Mouse (Mus musculus): ENCODE results near the gene Gp9. TPM values are rescaled to one million over a fixed set of nuclear protein-coding genes. Genes with fewer than 3 reads are reported as not detected.
A peak's percentile ranks its signal among the peaks of the same experiment; 100 is the strongest.

Gp9 gene
- polyA plus RNA-seq, 1 experiment from 2014 or later, result 1.5 TPM

DNA sequence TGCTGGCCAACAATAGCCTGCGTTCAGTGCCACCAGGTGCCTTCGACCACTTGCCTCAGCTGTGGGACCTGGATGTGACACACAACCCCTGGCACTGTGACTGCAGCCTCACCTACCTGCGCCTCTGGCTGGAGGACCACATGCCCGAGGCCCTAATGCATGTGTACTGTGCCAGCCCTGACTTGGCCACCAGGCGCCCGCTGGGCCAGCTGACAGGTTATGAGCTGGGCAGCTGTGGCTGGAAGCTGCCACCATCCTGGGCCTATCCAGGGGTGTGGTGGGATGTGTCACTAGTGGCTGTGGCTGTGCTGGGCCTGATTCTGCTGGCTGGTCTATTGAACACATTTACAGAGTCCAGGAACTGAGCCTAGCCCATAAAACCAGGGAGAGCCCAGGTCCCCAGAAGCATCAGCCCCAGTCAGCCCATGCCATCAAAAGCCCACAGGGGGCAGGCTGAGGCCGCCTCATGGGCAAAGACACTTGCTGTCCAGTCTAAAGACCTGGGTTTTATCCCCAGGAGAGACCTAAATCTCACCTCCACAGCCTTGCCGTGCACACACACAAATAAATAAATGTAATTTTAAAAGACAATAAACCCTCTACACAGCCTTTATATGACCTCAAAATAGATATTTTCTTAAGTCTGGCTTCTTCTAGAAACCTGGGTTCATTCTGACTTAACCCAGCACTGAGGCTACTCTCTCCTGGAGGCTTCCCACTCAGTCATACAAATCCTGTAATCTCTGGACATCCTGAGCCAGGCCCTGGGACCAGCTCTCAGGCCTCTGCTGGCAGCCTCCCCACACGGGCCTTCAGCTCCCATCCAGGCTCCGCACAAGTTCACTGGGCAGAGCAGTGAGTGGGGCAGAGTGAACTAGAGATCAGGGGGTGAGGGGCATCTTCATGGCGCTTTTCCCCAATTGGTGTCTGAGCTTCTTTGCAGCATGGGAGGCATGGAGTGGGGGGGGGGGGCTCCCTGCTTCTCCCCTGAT is 1.6 kb downstream of the Gp9 start:
- Histone ChIP-seq H3K4me2 (ENCODE audit: low read depth, low read length) (no peak overlapping the region), H3K9ac (ENCODE audit: low read depth, low read length) (0 out of 2 replicates have a peak overlapping the region, but pooled peaks have one; percentile 29), H3K9me3 (ENCODE audit: control insufficient read depth, low read length) (no peaks in the 10 kb centered on the region), H3K4me1 (ENCODE audit: control insufficient read depth, insufficient read depth, low read length) (peaks cover 17% of the 10 kb centered on the region), H3K4me3 (ENCODE audit: low read length) (no peak overlapping the region), H3K27ac (ENCODE audit: low read length) (no peak overlapping the region), H3K36me3 (ENCODE audit: control insufficient read depth, insufficient read depth, low read length) (no peaks in the 10 kb centered on the region), H3K27me3 (replicated peaks; ENCODE audit: control insufficient read depth, insufficient read depth, low read length) (no peaks in the 10 kb centered on the region)
- 87% methylated on average over 11 of the region's 11 CpGs for WGBS
- peak; percentile 56 for ATAC-seq

- 84% methylated on average over 10 of the region's 10 CpGs for WGBS
- H3K9me3 ChIP-seq (ENCODE audit: control insufficient read depth, low read length), result no peaks in the 10 kb centered on the region
- no peak overlapping the region for H3K4me2 ChIP-seq (ENCODE audit: low read depth, low read length)
- no peak overlapping the region for H3K27ac ChIP-seq (ENCODE audit: low read length)
- peaks cover 17% of the 10 kb centered on the region for H3K4me1 ChIP-seq (ENCODE audit: control insufficient read depth, insufficient read depth, low read length)
- H3K9ac ChIP-seq (ENCODE audit: low read depth, low read length), result no peak overlapping the region
- H3K27me3 ChIP-seq (replicated peaks; ENCODE audit: control insufficient read depth, insufficient read depth, low read length), result no peaks in the 10 kb centered on the region
- no peak for ATAC-seq
- no peak overlapping the region for H3K4me3 ChIP-seq (ENCODE audit: low read length)
- no peaks in the 10 kb centered on the region for H3K36me3 ChIP-seq (ENCODE audit: control insufficient read depth, insufficient read depth, low read length)
Measured at GRCm38 (mm10) chr6:87780546-87781301, 2.9 kb downstream of the Gp9 start.

- ATAC-seq, result no peak
- no peak overlapping the region for H3K27ac ChIP-seq (ENCODE audit: low read length)
- H3K9me3 ChIP-seq (ENCODE audit: control insufficient read depth, low read length), result no peaks in the 10 kb centered on the region
- H3K9ac ChIP-seq (ENCODE audit: low read depth, low read length), result no peak overlapping the region
- H3K4me1 ChIP-seq (ENCODE audit: control insufficient read depth, insufficient read depth, low read length), result peaks cover 16% of the 10 kb centered on the region
- WGBS, result 81% methylated on average over 8 of the region's 8 CpGs
- no peak overlapping the region for H3K4me2 ChIP-seq (ENCODE audit: low read depth, low read length)
- no peak overlapping the region for H3K4me3 ChIP-seq (ENCODE audit: low read length)
- no peaks in the 10 kb centered on the region for H3K27me3 ChIP-seq (replicated peaks; ENCODE audit: control insufficient read depth, insufficient read depth, low read length)
- no peaks in the 10 kb centered on the region for H3K36me3 ChIP-seq (ENCODE audit: control insufficient read depth, insufficient read depth, low read length)
Measured at GRCm38 (mm10) chr6:87784033-87784432, 6.2 kb downstream of the Gp9 start.

DNA sequence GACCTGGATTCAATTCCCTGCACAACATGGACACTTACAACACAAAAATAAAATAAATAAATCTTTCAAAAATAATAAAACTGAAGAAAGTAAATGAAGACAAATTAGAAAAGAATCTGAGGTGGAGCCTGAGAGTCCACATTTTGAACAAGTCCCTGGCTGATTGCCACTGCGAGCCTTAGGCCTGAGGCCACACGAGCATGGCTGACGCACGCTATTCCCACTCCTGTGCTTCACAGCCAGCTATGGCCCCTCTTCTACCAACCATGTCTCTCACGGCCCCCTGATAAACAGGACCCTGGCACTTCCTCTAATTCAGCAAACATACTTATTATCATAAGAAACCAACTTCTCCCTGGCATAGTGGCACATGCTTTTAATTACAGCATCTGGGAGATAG is 8.7 kb downstream of the Gp9 start:
- no peak overlapping the region for H3K4me3 ChIP-seq (ENCODE audit: low read length)
- H3K27ac ChIP-seq (ENCODE audit: low read length), result no peak overlapping the region
- H3K9ac ChIP-seq (ENCODE audit: low read depth, low read length), result no peak overlapping the region
- no peak overlapping the region for H3K4me2 ChIP-seq (ENCODE audit: low read depth, low read length)
- H3K27me3 ChIP-seq (replicated peaks; ENCODE audit: control insufficient read depth, insufficient read depth, low read length), result no peaks in the 10 kb centered on the region
- H3K4me1 ChIP-seq (ENCODE audit: control insufficient read depth, insufficient read depth, low read length), result peaks cover 29% of the 10 kb centered on the region
- ATAC-seq, result no peak
- H3K9me3 ChIP-seq (ENCODE audit: control insufficient read depth, low read length), result no peaks in the 10 kb centered on the region
- 86% methylated on average over 5 of the region's 5 CpGs for WGBS
- no peaks in the 10 kb centered on the region for H3K36me3 ChIP-seq (ENCODE audit: control insufficient read depth, insufficient read depth, low read length)

- no peaks in the 10 kb centered on the region for H3K27me3 ChIP-seq (replicated peaks; ENCODE audit: control insufficient read depth, insufficient read depth, low read length)
- no peak overlapping the region for H3K9ac ChIP-seq (ENCODE audit: low read depth, low read length)
- 79% methylated on average over 6 of the region's 6 CpGs for WGBS
- no peaks in the 10 kb centered on the region for H3K9me3 ChIP-seq (ENCODE audit: control insufficient read depth, low read length)
- peak overlapping the region; percentile 7; the same call in 1 of the 2 replicates for H3K27ac ChIP-seq (ENCODE audit: low read length)
- H3K36me3 ChIP-seq (ENCODE audit: control insufficient read depth, insufficient read depth, low read length), result no peaks in the 10 kb centered on the region
- no peak overlapping the region for H3K4me2 ChIP-seq (ENCODE audit: low read depth, low read length)
- H3K4me1 ChIP-seq (ENCODE audit: control insufficient read depth, insufficient read depth, low read length), result peaks cover 29% of the 10 kb centered on the region
- ATAC-seq, result no peak
- H3K4me3 ChIP-seq (ENCODE audit: low read length), result no peak overlapping the region
Measured at GRCm38 (mm10) chr6:87787108-87787890, 9.4 kb downstream of the Gp9 start.

DNA sequence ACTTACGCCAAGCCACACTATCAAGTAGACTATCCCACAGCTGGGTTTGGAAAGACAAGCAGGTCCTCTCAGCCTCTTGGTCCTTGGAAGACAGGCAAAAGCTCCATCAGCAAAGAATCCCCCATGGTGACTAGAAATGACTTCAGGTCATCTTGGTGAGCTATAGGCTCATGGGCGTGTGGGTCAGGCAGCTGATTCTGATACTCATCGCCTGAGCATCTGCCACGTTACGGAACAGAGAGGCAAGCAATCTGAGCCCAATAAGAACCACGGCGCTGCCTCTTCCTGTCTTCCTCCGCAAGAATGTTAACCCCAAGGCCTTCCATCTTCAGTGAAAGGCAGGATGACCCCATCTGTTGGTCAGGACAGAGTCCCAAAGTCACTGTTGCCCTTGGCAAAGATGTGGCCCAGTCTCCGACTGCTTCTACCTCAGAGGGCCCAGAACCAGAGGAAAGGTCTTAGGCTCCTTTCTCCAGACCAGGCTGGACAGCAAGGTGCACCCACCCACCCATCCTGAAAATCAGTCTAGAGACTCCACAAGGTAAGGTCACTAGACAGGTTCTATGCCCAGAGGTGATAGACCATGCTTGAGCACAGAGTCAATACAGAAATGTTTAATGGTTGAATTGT is 10.5 kb downstream of the Gp9 start:
- ATAC-seq, result no peak
- H3K27me3 ChIP-seq (replicated peaks; ENCODE audit: control insufficient read depth, insufficient read depth, low read length), result no peaks in the 10 kb centered on the region
- H3K36me3 ChIP-seq (ENCODE audit: control insufficient read depth, insufficient read depth, low read length), result no peaks in the 10 kb centered on the region
- H3K9me3 ChIP-seq (ENCODE audit: control insufficient read depth, low read length), result no peaks in the 10 kb centered on the region
- peaks cover 29% of the 10 kb centered on the region for H3K4me1 ChIP-seq (ENCODE audit: control insufficient read depth, insufficient read depth, low read length)
- no peak overlapping the region for H3K4me3 ChIP-seq (ENCODE audit: low read length)
- 92% methylated on average over 9 of the region's 9 CpGs for WGBS
- H3K9ac ChIP-seq (ENCODE audit: low read depth, low read length), result 0 out of 2 replicates have a peak overlapping the region, but pooled peaks have one; percentile 49
- no peak overlapping the region for H3K4me2 ChIP-seq (ENCODE audit: low read depth, low read length)
- H3K27ac ChIP-seq (ENCODE audit: low read length), result peak overlapping the region; percentile 92

- no peaks in the 10 kb centered on the region for H3K9me3 ChIP-seq (ENCODE audit: control insufficient read depth, low read length)
- peak overlapping the region; percentile 7 for H3K4me2 ChIP-seq (ENCODE audit: low read depth, low read length)
- ATAC-seq, result peak; percentile 84
- no peaks in the 10 kb centered on the region for H3K27me3 ChIP-seq (replicated peaks; ENCODE audit: control insufficient read depth, insufficient read depth, low read length)
- H3K4me1 ChIP-seq (ENCODE audit: control insufficient read depth, insufficient read depth, low read length), result peaks cover 29% of the 10 kb centered on the region
- peak overlapping the region; percentile 92 for H3K27ac ChIP-seq (ENCODE audit: low read length)
- no peaks in the 10 kb centered on the region for H3K36me3 ChIP-seq (ENCODE audit: control insufficient read depth, insufficient read depth, low read length)
- no peak overlapping the region for H3K4me3 ChIP-seq (ENCODE audit: low read length)
- WGBS, result 32% methylated on average over 5 of the region's 5 CpGs
- H3K9ac ChIP-seq (ENCODE audit: low read depth, low read length), result peak overlapping the region; percentile 54
Measured at GRCm38 (mm10) chr6:87788896-87789587, 11.2 kb downstream of the Gp9 start.

- Histone ChIP-seq H3K9ac (ENCODE audit: low read depth, low read length) (peak overlapping the region; percentile 54), H3K27ac (ENCODE audit: low read length) (peak overlapping the region; percentile 92), H3K4me2 (ENCODE audit: low read depth, low read length) (peak overlapping the region; percentile 7), H3K4me1 (ENCODE audit: control insufficient read depth, insufficient read depth, low read length) (peaks cover 29% of the 10 kb centered on the region), H3K4me3 (ENCODE audit: low read length) (no peak overlapping the region), H3K27me3 (replicated peaks; ENCODE audit: control insufficient read depth, insufficient read depth, low read length) (no peaks in the 10 kb centered on the region), H3K9me3 (ENCODE audit: control insufficient read depth, low read length) (no peaks in the 10 kb centered on the region), H3K36me3 (ENCODE audit: control insufficient read depth, insufficient read depth, low read length) (no peaks in the 10 kb centered on the region)
- WGBS, result 68% methylated on average over 6 of the region's 6 CpGs
- ATAC-seq, result peak; percentile 38
Measured at GRCm38 (mm10) chr6:87789791-87790190, 11.9 kb downstream of the Gp9 start.
